Mouse (Mus musculus) layer of hippocampus, postnatal 25 days (tissue): ENCODE data around the gene Cxcr5. TPM values are rescaled to one million over a fixed set of nuclear protein-coding genes. Genes with fewer than 3 reads are reported as not detected.

Experiments used
- DNase-seq, 2 experiments: peaks; one replicate each; pipeline ENCODE4 v3.0.0; 2022; ENCODE audit warnings: mixed read lengths in 2 of 2, low spot score in 1 of 2; ENCODE audit errors: extremely low spot score in 1 of 2
- total RNA-seq, 2 experiments: library from RNA; stranded (reverse); gene quantifications; 2 replicates each; pipeline ENCODE4 v1.2.3; 2021

Gene Cxcr5
- total RNA-seq, 2 experiments from 2014 or later = not detected

- no peak for DNase-seq
Measured at GRCm38 (mm10) chr9:44539816-44540421, 21.8 kb downstream of the Cxcr5 start.

GRCm38 (mm10) chr9:44537625-44538301 lies 23.9 kb downstream of the Cxcr5 start:
- no peak for DNase-seq

GRCm38 (mm10) chr9:44532991-44533580 lies 28.6 kb downstream of the Cxcr5 start:
- DNase-seq = no peak

GRCm38 (mm10) chr9:44528340-44528739 lies 33.3 kb downstream of the Cxcr5 start:
- DNase-seq = no peak

- DNase-seq = no peak
Measured at GRCm38 (mm10) chr9:44526337-44527112, 35.2 kb downstream of the Cxcr5 start.

- DNase-seq = no peak
Measured at GRCm38 (mm10) chr9:44525589-44525988, 36.1 kb downstream of the Cxcr5 start.

GRCm38 (mm10) chr9:44525001-44525400 lies 36.7 kb downstream of the Cxcr5 start:
- no peak for DNase-seq

GRCm38 (mm10) chr9:44524235-44524826 lies 37.3 kb downstream of the Cxcr5 start:
- no peak for DNase-seq

GRCm38 (mm10) chr9:44523686-44524085 lies 38.0 kb downstream of the Cxcr5 start:
- no peak for DNase-seq

GRCm38 (mm10) chr9:44521927-44522326 lies 39.8 kb downstream of the Cxcr5 start:
- no peak for DNase-seq

GRCm38 (mm10) chr9:44518068-44518467 lies 43.6 kb downstream of the Cxcr5 start:
- DNase-seq = no peak

GRCm38 (mm10) chr9:44517368-44517767 lies 44.3 kb downstream of the Cxcr5 start:
- DNase-seq = no peak

GRCm38 (mm10) chr9:44515891-44516290 lies 45.8 kb downstream of the Cxcr5 start:
- DNase-seq = no peak

- no peak for DNase-seq
Measured at GRCm38 (mm10) chr9:44515131-44515751, 46.4 kb downstream of the Cxcr5 start.

- no peak for DNase-seq
Measured at GRCm38 (mm10) chr9:44514147-44514546, 47.5 kb downstream of the Cxcr5 start.

- no peak for DNase-seq
Measured at GRCm38 (mm10) chr9:44513610-44514009, 48.1 kb downstream of the Cxcr5 start.

GRCm38 (mm10) chr9:44513121-44513520 lies 48.6 kb downstream of the Cxcr5 start:
- DNase-seq = no peak

- DNase-seq = no peak
Measured at GRCm38 (mm10) chr9:44512717-44513003, 49.0 kb downstream of the Cxcr5 start.

GRCm38 (mm10) chr9:44511935-44512716 lies 49.6 kb downstream of the Cxcr5 start:
- DNase-seq = no peak
